Mouse (Mus musculus): ENCODE results near the gene Olfr119. TPM values are rescaled to one million over a fixed set of nuclear protein-coding genes. Genes with fewer than 3 reads are reported as not detected.
"Not testable (repeated sequence)": the region's sequence is repeated elsewhere in the genome, so short reads cannot be mapped to it uniquely, and the experiment has no call there.

The Olfr119 gene
- not detected in 2 replicates for polyA plus RNA-seq (2011; ENCODE audit: insufficient read depth, insufficient read length, low read depth, missing spikeins)

DNA sequence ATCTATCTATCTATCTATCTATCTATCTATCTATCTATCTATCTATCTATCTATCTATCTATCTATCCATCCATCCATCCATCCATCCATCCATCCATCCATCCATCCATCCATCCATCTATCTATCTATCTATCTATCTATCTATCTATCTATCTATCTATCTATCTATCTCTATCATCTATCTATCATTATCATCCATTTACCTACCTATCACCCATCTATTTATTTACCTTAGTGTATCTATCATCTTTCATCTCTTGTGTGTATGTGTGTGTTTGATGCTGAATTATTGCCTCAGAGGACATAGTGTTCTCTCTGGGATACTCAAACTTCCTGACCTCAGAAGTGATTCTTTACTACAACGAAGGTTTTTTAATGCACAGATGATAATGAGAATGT, at the start of gene Olfr119:
TSS of gene Olfr119 (plus strand) at position 301 of the 400 bp plus-strand sequence.
- not testable (repeated sequence) for H3K4me3 ChIP-seq (ENCODE audit: low read depth, low read length); H3K36me3 ChIP-seq (ENCODE audit: control insufficient read depth, insufficient read depth, low read length, poor library complexity, severe bottlenecking); H3K9ac ChIP-seq (ENCODE audit: low read depth, poor library complexity, severe bottlenecking)

DNA sequence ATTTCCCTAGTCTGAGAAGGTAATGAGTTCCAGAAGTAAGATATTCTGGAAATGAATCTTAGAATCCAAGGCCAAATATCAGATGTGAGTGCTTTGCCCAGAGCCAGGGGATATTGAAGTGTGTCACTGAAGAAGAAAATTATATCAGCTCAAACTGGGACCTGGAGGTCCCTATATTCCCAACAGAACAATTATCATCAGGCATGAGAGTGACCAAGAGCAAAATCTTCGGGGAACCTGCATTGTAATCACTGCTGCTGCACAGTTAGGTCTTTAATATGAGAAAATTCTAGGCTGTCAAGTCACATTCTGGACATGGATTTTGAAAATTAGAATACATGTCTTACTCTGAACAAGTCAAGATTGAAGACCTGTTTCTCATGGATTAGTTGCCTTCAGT, 32.7 kb upstream of the Olfr119 start, which contains the start of gene Olfr117:
TSS of gene Olfr117 (minus strand) at position 101 of the 400 bp plus-strand sequence.
- no peak within 1 kb of the TSS for H3K4me3 ChIP-seq (ENCODE audit: low read depth, low read length)
- H3K4me1 ChIP-seq (ENCODE audit: control insufficient read depth, insufficient read depth, low read length) = no peaks in the 10 kb centered on the region
- no peaks in the 10 kb centered on the region for H3K27me3 ChIP-seq (ENCODE audit: control insufficient read depth, insufficient read depth, low read length, poor library complexity, severe bottlenecking)
- no peak within 1 kb of the TSS for H3K9ac ChIP-seq (ENCODE audit: low read depth, poor library complexity, severe bottlenecking)
- H3K27ac ChIP-seq (ENCODE audit: insufficient read depth, low read length) = no peak within 1 kb of the TSS
- H3K36me3 ChIP-seq (ENCODE audit: control insufficient read depth, insufficient read depth, low read length, poor library complexity, severe bottlenecking) = no peaks in the 10 kb centered on the region
- no peaks in the 10 kb centered on the region for H3K9me3 ChIP-seq (replicated peaks; ENCODE audit: control insufficient read depth, insufficient read depth, low read length, poor library complexity, severe bottlenecking)
- TF ChIP-seq CTCF (IDR thresholded peaks at IDR 0.05; ENCODE audit: low read depth, low read length) (no peak), POLR2A (IDR thresholded peaks at IDR 0.05; ENCODE audit: insufficient read depth, low read length) (no peak), EP300 (IDR thresholded peaks at IDR 0.05; ENCODE audit: insufficient read depth, low read depth, low read length) (no peak)

More for the DNA sequence above, at the start of gene Olfr119:
- not testable (repeated sequence) for H3K27ac ChIP-seq (ENCODE audit: insufficient read depth, low read length); H3K9me3 ChIP-seq (replicated peaks; ENCODE audit: control insufficient read depth, insufficient read depth, low read length, poor library complexity, severe bottlenecking); H3K27me3 ChIP-seq (ENCODE audit: control insufficient read depth, insufficient read depth, low read length, poor library complexity, severe bottlenecking); H3K4me1 ChIP-seq (ENCODE audit: control insufficient read depth, insufficient read depth, low read length)

- H3K27ac ChIP-seq (ENCODE audit: insufficient read depth, low read length) = no peak within 1 kb of the TSS
- no peak within 1 kb of the TSS for H3K4me3 ChIP-seq (ENCODE audit: low read depth, low read length)
- H3K36me3 ChIP-seq (ENCODE audit: control insufficient read depth, insufficient read depth, low read length, poor library complexity, severe bottlenecking) = no peaks in the 10 kb centered on the region
- H3K9me3 ChIP-seq (replicated peaks; ENCODE audit: control insufficient read depth, insufficient read depth, low read length, poor library complexity, severe bottlenecking) = no peaks in the 10 kb centered on the region
- H3K4me1 ChIP-seq (ENCODE audit: control insufficient read depth, insufficient read depth, low read length) = no peaks in the 10 kb centered on the region
- no peaks in the 10 kb centered on the region for H3K27me3 ChIP-seq (ENCODE audit: control insufficient read depth, insufficient read depth, low read length, poor library complexity, severe bottlenecking)
- H3K9ac ChIP-seq (ENCODE audit: low read depth, poor library complexity, severe bottlenecking) = no peak within 1 kb of the TSS
- TF ChIP-seq EP300 (IDR thresholded peaks at IDR 0.05; ENCODE audit: insufficient read depth, low read depth, low read length) (no peak), CTCF (IDR thresholded peaks at IDR 0.05; ENCODE audit: low read depth, low read length) (no peak), POLR2A (IDR thresholded peaks at IDR 0.05; ENCODE audit: insufficient read depth, low read length) (no peak)
These were observed 29.7 kb upstream of the Olfr119 start, which contains the start of gene Olfr118 for GRCm38 (mm10) chr17:37666688-37667087. Olfr118 (plus strand) TSS chr17:37666988.

DNA sequence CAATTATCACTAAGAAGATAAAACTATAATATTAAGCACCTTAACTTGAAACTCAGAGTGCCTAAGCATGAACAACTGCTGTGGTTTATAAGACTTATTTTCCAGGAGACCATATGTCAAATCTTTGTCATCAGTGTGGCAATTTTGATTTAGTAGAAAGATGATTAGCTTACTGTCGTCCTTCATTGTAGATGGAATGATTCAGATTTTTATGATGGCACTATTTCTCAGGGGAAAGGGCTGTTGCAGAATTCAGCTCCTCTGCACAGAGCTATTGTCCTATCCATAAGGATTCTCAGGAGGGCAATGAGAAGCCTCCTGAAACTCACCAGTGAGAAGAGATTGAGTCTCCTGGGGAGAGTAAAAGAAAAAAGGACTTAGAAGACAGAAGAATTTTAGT, 25.1 kb downstream of the Olfr119 start, which contains the start of gene Olfr120:
TSS of gene Olfr120 (plus strand) at position 301 of the 400 bp plus-strand sequence.
- Histone ChIP-seq H3K36me3 (ENCODE audit: control insufficient read depth, insufficient read depth, low read length, poor library complexity, severe bottlenecking) (no peaks in the 10 kb centered on the region), H3K27ac (ENCODE audit: insufficient read depth, low read length) (no peak within 1 kb of the TSS), H3K4me3 (ENCODE audit: low read depth, low read length) (no peak within 1 kb of the TSS), H3K27me3 (ENCODE audit: control insufficient read depth, insufficient read depth, low read length, poor library complexity, severe bottlenecking) (no peaks in the 10 kb centered on the region), H3K4me1 (ENCODE audit: control insufficient read depth, insufficient read depth, low read length) (no peaks in the 10 kb centered on the region), H3K9ac (ENCODE audit: low read depth, poor library complexity, severe bottlenecking) (no peak within 1 kb of the TSS), H3K9me3 (replicated peaks; ENCODE audit: control insufficient read depth, insufficient read depth, low read length, poor library complexity, severe bottlenecking) (no peaks in the 10 kb centered on the region)
- TF ChIP-seq EP300 (IDR thresholded peaks at IDR 0.05; ENCODE audit: insufficient read depth, low read depth, low read length) = no peak
- TF ChIP-seq CTCF (IDR thresholded peaks at IDR 0.05; ENCODE audit: low read depth, low read length) = no peak
- no peak for TF ChIP-seq POLR2A (IDR thresholded peaks at IDR 0.05; ENCODE audit: insufficient read depth, low read length)

DNA sequence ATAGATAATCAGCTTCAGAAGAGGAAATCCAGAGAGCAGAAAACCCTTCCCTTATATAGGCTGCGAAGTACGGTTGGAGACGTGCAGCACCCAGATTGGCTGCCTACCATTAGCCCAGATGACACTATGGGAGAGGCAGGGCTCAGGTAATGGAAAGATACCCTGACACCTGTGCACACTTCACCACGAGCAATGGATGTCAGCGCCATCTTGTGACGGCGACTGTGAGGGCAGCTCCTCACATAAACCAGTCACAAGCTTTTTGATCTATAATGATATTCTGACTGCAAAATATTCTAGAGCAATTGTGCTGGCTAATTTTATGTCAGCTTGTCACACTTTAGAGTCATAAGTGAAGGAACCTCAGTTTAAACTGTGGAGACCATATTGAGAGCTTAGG, 41.7 kb downstream of the Olfr119 start:
- TF ChIP-seq EP300 (IDR thresholded peaks at IDR 0.05; ENCODE audit: insufficient read depth, low read depth, low read length) (no peak), POLR2A (IDR thresholded peaks at IDR 0.05; ENCODE audit: insufficient read depth, low read length) (no peak), CTCF (IDR thresholded peaks at IDR 0.05; ENCODE audit: low read depth, low read length) (peak; percentile 68)
- no peaks in the 10 kb centered on the region for H3K9me3 ChIP-seq (replicated peaks; ENCODE audit: control insufficient read depth, insufficient read depth, low read length, poor library complexity, severe bottlenecking)
- no peak overlapping the region for H3K27ac ChIP-seq (ENCODE audit: insufficient read depth, low read length)
- no peaks in the 10 kb centered on the region for H3K27me3 ChIP-seq (ENCODE audit: control insufficient read depth, insufficient read depth, low read length, poor library complexity, severe bottlenecking)
- no peak overlapping the region for H3K4me3 ChIP-seq (ENCODE audit: low read depth, low read length)
- no peak overlapping the region for H3K9ac ChIP-seq (ENCODE audit: low read depth, poor library complexity, severe bottlenecking)
- no peaks in the 10 kb centered on the region for H3K4me1 ChIP-seq (ENCODE audit: control insufficient read depth, insufficient read depth, low read length)
- no peaks in the 10 kb centered on the region for H3K36me3 ChIP-seq (ENCODE audit: control insufficient read depth, insufficient read depth, low read length, poor library complexity, severe bottlenecking)

Other genes starting within 250 kb of the Olfr119 start
- not detected in 2 replicates for gene Olfr109, start 237.6 kb upstream of the Olfr119 start, polyA plus RNA-seq (2011; ENCODE audit: insufficient read depth, insufficient read length, low read depth, missing spikeins)
- gene H2-M2, start 213.0 kb upstream of the Olfr119 start, polyA plus RNA-seq (2011; ENCODE audit: insufficient read depth, insufficient read length, low read depth, missing spikeins) = 0.52 TPM in 1 of 2 replicates, not detected in the other
- not detected in 2 replicates for gene Olfr110, start 204.1 kb upstream of the Olfr119 start, polyA plus RNA-seq (2011; ENCODE audit: insufficient read depth, insufficient read length, low read depth, missing spikeins)
- not detected in 2 replicates for gene Olfr111, start 188.5 kb upstream of the Olfr119 start, polyA plus RNA-seq (2011; ENCODE audit: insufficient read depth, insufficient read length, low read depth, missing spikeins)
- not detected in 2 replicates for gene Olfr112, start 127.1 kb upstream of the Olfr119 start, polyA plus RNA-seq (2011; ENCODE audit: insufficient read depth, insufficient read length, low read depth, missing spikeins)
- gene Olfr113, start 118.9 kb upstream of the Olfr119 start, polyA plus RNA-seq (2011; ENCODE audit: insufficient read depth, insufficient read length, low read depth, missing spikeins) = not detected in 2 replicates
- not detected in 2 replicates for gene Olfr114, start 103.8 kb upstream of the Olfr119 start, polyA plus RNA-seq (2011; ENCODE audit: insufficient read depth, insufficient read length, low read depth, missing spikeins)
- not detected in 2 replicates for gene Olfr115, start 69.5 kb upstream of the Olfr119 start, polyA plus RNA-seq (2011; ENCODE audit: insufficient read depth, insufficient read length, low read depth, missing spikeins)
- not detected in 2 replicates for gene Olfr116, start 69.4 kb upstream of the Olfr119 start, polyA plus RNA-seq (2011; ENCODE audit: insufficient read depth, insufficient read length, low read depth, missing spikeins)
- not detected in 2 replicates for gene Olfr117, start 32.8 kb upstream of the Olfr119 start, polyA plus RNA-seq (2011; ENCODE audit: insufficient read depth, insufficient read length, low read depth, missing spikeins)
- not detected in 2 replicates for gene Olfr118, start 29.6 kb upstream of the Olfr119 start, polyA plus RNA-seq (2011; ENCODE audit: insufficient read depth, insufficient read length, low read depth, missing spikeins)
- not detected in 2 replicates for gene Olfr120, start 25.2 kb downstream of the Olfr119 start, polyA plus RNA-seq (2011; ENCODE audit: insufficient read depth, insufficient read length, low read depth, missing spikeins)
- gene Olfr121, start 52.3 kb downstream of the Olfr119 start, polyA plus RNA-seq (2011; ENCODE audit: insufficient read depth, insufficient read length, low read depth, missing spikeins) = not detected in 2 replicates
- not detected in 2 replicates for gene Olfr122, start 72.0 kb downstream of the Olfr119 start, polyA plus RNA-seq (2011; ENCODE audit: insufficient read depth, insufficient read length, low read depth, missing spikeins)
- not detected in 2 replicates for gene Olfr123, start 97.0 kb downstream of the Olfr119 start, polyA plus RNA-seq (2011; ENCODE audit: insufficient read depth, insufficient read length, low read depth, missing spikeins)
- not detected in 2 replicates for gene Olfr124, start 103.3 kb downstream of the Olfr119 start, polyA plus RNA-seq (2011; ENCODE audit: insufficient read depth, insufficient read length, low read depth, missing spikeins)
- not detected in 2 replicates for gene Olfr125, start 136.4 kb downstream of the Olfr119 start, polyA plus RNA-seq (2011; ENCODE audit: insufficient read depth, insufficient read length, low read depth, missing spikeins)
- not detected in 2 replicates for gene Olfr126, start 150.9 kb downstream of the Olfr119 start, polyA plus RNA-seq (2011; ENCODE audit: insufficient read depth, insufficient read length, low read depth, missing spikeins)
- gene Olfr127, start 203.9 kb downstream of the Olfr119 start, polyA plus RNA-seq (2011; ENCODE audit: insufficient read depth, insufficient read length, low read depth, missing spikeins) = 0.46 and 0.50 TPM in 2 replicates
- not detected in 2 replicates for gene Olfr128, start 224.0 kb downstream of the Olfr119 start, polyA plus RNA-seq (2011; ENCODE audit: insufficient read depth, insufficient read length, low read depth, missing spikeins)

Measured in ES-Bruce4 (cell line).